In the genomic region with DNA sequence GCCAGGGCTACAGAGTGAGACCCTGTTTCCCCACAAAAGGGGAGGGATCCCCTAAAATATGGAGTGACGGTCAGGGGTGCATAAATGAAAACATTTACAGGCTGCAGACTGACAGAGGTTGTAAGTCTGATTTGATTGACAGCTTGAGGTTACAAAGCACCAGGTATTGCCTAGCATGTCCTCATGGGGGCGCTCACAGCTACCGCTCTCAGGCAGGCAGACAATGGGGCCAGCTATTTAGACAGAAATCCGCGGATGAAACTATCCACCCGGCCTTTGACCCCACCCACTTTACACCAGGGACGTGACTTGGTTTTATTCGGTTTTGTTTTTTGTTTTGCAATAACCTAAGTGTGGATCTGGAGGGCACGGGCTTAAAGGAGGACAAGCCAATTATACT, we compare ENCODE assay signal across 9 mouse cellular contexts. TPM values are rescaled to one million over a fixed set of nuclear protein-coding genes. Genes with fewer than 3 reads are reported as not detected.
DNase-seq lines count a peak whose midpoint lies in the region; ATAC-seq and TF ChIP-seq lines count a peak whose summit lies in the region.
"Had no signal": no experiment of that assay in that cellular context is flagged by ENCODE, and none has a peak within 500 bp of the region (broad histone marks: within the 10 kb centered on the region; RNA-seq: fewer than 3 reads in every experiment).

No protein-coding gene starts in this region.

- H3K4me1 ChIP-seq in spleen, adult 2 months (ENCODE audit: control insufficient read depth, insufficient read depth, insufficient read length): peaks cover 3% of the 10 kb centered on the region; the same call in 1 of the 2 replicates
- no peaks in the 10 kb centered on the region for H3K4me1 ChIP-seq in stomach, postnatal 0 days (replicated peaks; ENCODE audit: control insufficient read depth, insufficient read depth)

- H3K4me3 ChIP-seq in spleen, adult 2 months (ENCODE audit: extremely low read depth, insufficient read depth, insufficient read length): no peak overlapping the region
- H3K4me3 ChIP-seq in stomach, postnatal 0 days (ENCODE audit: low read depth, low read length): no peak overlapping the region

- peak; percentile 56 for DNase-seq in gastrocnemius, adult 18-20 months (ENCODE audit: low spot score)
- no peak for DNase-seq in gastrocnemius, postnatal 25 days
- peak in 1 of 2 experiments; percentile 37 for DNase-seq in spleen, adult 2 months (ENCODE audit: low read depth in 1 of 2, low spot score in 2 of 2)
- no peak for DNase-seq in spleen, adult 12 weeks (ENCODE audit: low spot score)
- peak; percentile 54 for DNase-seq in cerebellum, adult 9-11 months
- peak; percentile 79 for DNase-seq in stomach, postnatal 0 days (ENCODE audit: low spot score)

- H3K9ac ChIP-seq in stomach, postnatal 0 days (ENCODE audit: low read length): no peak overlapping the region

- H3K27ac ChIP-seq in spleen, adult 2 months (ENCODE audit: insufficient read depth, low read length): no peak overlapping the region
- no peak overlapping the region for H3K27ac ChIP-seq in stomach, postnatal 0 days (replicated peaks)

- no peak for TF ChIP-seq EP300 in stomach, postnatal 0 days (optimal IDR thresholded peaks at IDR 0.05)

- H3K9me3 ChIP-seq in stomach, postnatal 0 days (ENCODE audit: control insufficient read depth, low read length): no peaks in the 10 kb centered on the region

- TF ChIP-seq CTCF in spleen, adult 2 months (IDR thresholded peaks at IDR 0.05; ENCODE audit: extremely low read depth, insufficient read depth, insufficient read length, insufficient replicate concordance): peak; percentile 46; the same call in 1 of the 2 replicates
- peak; percentile 81 for TF ChIP-seq CTCF in stomach, postnatal 0 days (IDR thresholded peaks at IDR 0.05; ENCODE audit: low read depth)

- no peaks in the 10 kb centered on the region for H3K27me3 ChIP-seq in spleen, adult 2 months (ENCODE audit: control insufficient read depth, insufficient read depth, low read length)
- no peaks in the 10 kb centered on the region for H3K27me3 ChIP-seq in stomach, postnatal 0 days (ENCODE audit: control insufficient read depth, insufficient read depth, low read length)

- no peaks in the 10 kb centered on the region for H3K36me3 ChIP-seq in spleen, adult 2 months (ENCODE audit: control insufficient read depth, insufficient read depth, low read length)
- H3K36me3 ChIP-seq in stomach, postnatal 0 days (ENCODE audit: control insufficient read depth, insufficient read depth, low read length): peaks cover 13% of the 10 kb centered on the region

- WGBS in spleen, adult 2 months: 23% methylated on average over 9 of the region's 9 CpGs
- 19% methylated on average over 9 of the region's 9 CpGs for WGBS in stomach, postnatal 0 days

- no peak overlapping the region for H3K4me2 ChIP-seq in stomach, postnatal 0 days (replicated peaks; ENCODE audit: low read depth)

- TF ChIP-seq POLR2A in spleen, adult 2 months (IDR thresholded peaks at IDR 0.05; ENCODE audit: low read depth, low read length): no peak

- ATAC-seq in granulocyte monocyte progenitor cell, adult 5-6 weeks (replicated peaks; ENCODE audit: poor library complexity, severe bottlenecking): peak; percentile 76
- peak; percentile 38; the same call in 1 of the 2 replicates for ATAC-seq in megakaryocyte, adult 5-6 weeks (ENCODE audit: poor library complexity, severe bottlenecking)
- ATAC-seq in stomach, postnatal 0 days (ENCODE audit: low FRiP score, low TSS enrichment): no peak

RNA-seq across cellular contexts. Expression of gene Trpm4, which starts 24.1 kb away (rescaled TPM):
- 10 to 100 TPM; 25.9 to 31.3 TPM for total RNA-seq in gastrocnemius, adult 18-20 months (2021)
- 10 to 100 TPM; 17.0 to 18.3 TPM for total RNA-seq in gastrocnemius, postnatal 25 days (2021)
- polyA plus RNA-seq in spleen, adult 2 months (2012; rRNA removed): 7.9 and 10.0 TPM in 2 replicates
- 5.4 and 6.3 TPM in 2 replicates for total RNA-seq in granulocyte monocyte progenitor cell, adult 5-6 weeks (2014; fragmentation: Nextera tagmentation)
- 2.4 and 3.9 TPM in 2 replicates for total RNA-seq in granulocyte monocyte progenitor cell, adult 5-6 weeks (2017)
- 3.2 and 4.7 TPM in 2 replicates for total RNA-seq in megakaryocyte, adult 5-6 weeks (2015)
- 4.8 and 5.4 TPM in 2 replicates for total RNA-seq in megakaryocyte, adult 5-6 weeks (2017)
- 22.7 and 23.7 TPM in 2 replicates for polyA plus RNA-seq in stomach, postnatal 0 days (2015; fragmentation: Nextera tagmentation; extraction: Ambion mirVana)

RNA-seq across cellular contexts. Expression of gene Hrc, which starts 25.6 kb away (rescaled TPM):
- 100 to 1,000 TPM; 877 to 904 TPM for total RNA-seq in gastrocnemius, adult 18-20 months (2021)
- 100 to 1,000 TPM; 812 to 910 TPM for total RNA-seq in gastrocnemius, postnatal 25 days (2021)
- polyA plus RNA-seq in spleen, adult 2 months (2012; rRNA removed): 0.04 and 0.09 TPM in 2 replicates
- not detected in 2 replicates for total RNA-seq in granulocyte monocyte progenitor cell, adult 5-6 weeks (2014; fragmentation: Nextera tagmentation)
- total RNA-seq in granulocyte monocyte progenitor cell, adult 5-6 weeks (2017): not detected in 2 replicates
- not detected in 2 replicates for total RNA-seq in megakaryocyte, adult 5-6 weeks (2015)
- 0.07 TPM in 1 of 2 replicates, not detected in the other for total RNA-seq in megakaryocyte, adult 5-6 weeks (2017)
- 0.80 and 0.85 TPM in 2 replicates for polyA plus RNA-seq in stomach, postnatal 0 days (2015; fragmentation: Nextera tagmentation; extraction: Ambion mirVana)

RNA-seq across cellular contexts. Expression of gene Slc6a21, which starts 32.1 kb away (rescaled TPM):
- total RNA-seq in gastrocnemius, adult 18-20 months (2021): not detected
- total RNA-seq in gastrocnemius, postnatal 25 days (2021): not detected
- 0.27 and 0.43 TPM in 2 replicates for polyA plus RNA-seq in spleen, adult 2 months (2012; rRNA removed)
- total RNA-seq in granulocyte monocyte progenitor cell, adult 5-6 weeks (2014; fragmentation: Nextera tagmentation): not detected in 2 replicates
- total RNA-seq in granulocyte monocyte progenitor cell, adult 5-6 weeks (2017): not detected in 2 replicates
- total RNA-seq in megakaryocyte, adult 5-6 weeks (2015): 0.27 and 0.78 TPM in 2 replicates
- not detected in 2 replicates for total RNA-seq in megakaryocyte, adult 5-6 weeks (2017)
- polyA plus RNA-seq in stomach, postnatal 0 days (2015; fragmentation: Nextera tagmentation; extraction: Ambion mirVana): not detected in 2 replicates
- total RNA-seq: layer of hippocampus, adult 18-20 months had no signal

RNA-seq across cellular contexts. Expression of gene Ppfia3, which starts 57.4 kb away (rescaled TPM):
- under 1 TPM; 0.11 to 0.21 TPM for total RNA-seq in gastrocnemius, adult 18-20 months (2021)
- total RNA-seq in gastrocnemius, postnatal 25 days (2021): under 1 TPM; 0.18 to 0.38 TPM
- polyA plus RNA-seq in spleen, adult 2 months (2012; rRNA removed): 0.22 and 0.27 TPM in 2 replicates
- 1.2 TPM in 1 of 2 replicates, not detected in the other for total RNA-seq in granulocyte monocyte progenitor cell, adult 5-6 weeks (2014; fragmentation: Nextera tagmentation)
- not detected in 2 replicates for total RNA-seq in granulocyte monocyte progenitor cell, adult 5-6 weeks (2017)
- total RNA-seq in megakaryocyte, adult 5-6 weeks (2015): 0.50 TPM in 1 of 2 replicates, not detected in the other
- total RNA-seq in megakaryocyte, adult 5-6 weeks (2017): not detected in 2 replicates
- 6.0 and 7.1 TPM in 2 replicates for polyA plus RNA-seq in stomach, postnatal 0 days (2015; fragmentation: Nextera tagmentation; extraction: Ambion mirVana)

Comparison
In these comparisons a context has a peak if more than half of its experiments do, and no peak if none do; other contexts are left out.
1. DNase-seq: peak in gastrocnemius, adult 18-20 months (single experiment), cerebellum, adult 9-11 months (single experiment) and stomach, postnatal 0 days (single experiment); none in gastrocnemius, postnatal 25 days (single experiment) and spleen, adult 12 weeks (single experiment).
2. RNA of gene Hrc, which starts 25.6 kb away (total RNA-seq): 812 to 910 TPM in gastrocnemius, postnatal 25 days and 877 to 904 TPM in gastrocnemius, adult 18-20 months; 0.07 TPM in megakaryocyte, adult 5-6 weeks and not detected in granulocyte monocyte progenitor cell, adult 5-6 weeks; every median in the first group is over 100 times any median in the second.